Mouse (Mus musculus): ENCODE measurements around the gene Prkcq.

The Prkcq gene

GRCm38 (mm10) chr2:11186586-11186985, 14.7 kb downstream of the Prkcq start:
- no peak for DNase-seq (ENCODE audit: low read depth, low spot score)

DNA sequence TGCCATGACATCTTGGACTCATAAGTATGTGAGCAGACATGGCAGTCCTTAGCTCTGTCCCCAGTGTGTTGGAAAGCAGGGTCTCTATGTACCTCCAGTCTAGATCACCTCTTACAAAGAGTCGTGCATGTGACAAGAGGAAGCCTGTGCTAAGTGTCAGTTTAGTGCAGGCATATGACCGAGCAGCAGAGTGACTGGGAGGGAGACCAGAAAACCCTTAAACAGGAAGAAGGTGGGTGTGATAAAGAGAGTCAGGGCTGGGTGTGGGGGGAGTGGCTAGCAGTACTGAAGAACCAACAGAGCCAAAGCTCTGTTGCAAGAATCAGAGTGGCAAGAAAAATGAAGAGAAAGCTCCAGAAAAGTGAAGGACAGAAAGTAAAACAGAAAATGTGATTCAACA, 15.3 kb downstream of the Prkcq start:
- no peak for DNase-seq (ENCODE audit: low read depth, low spot score)

GRCm38 (mm10) chr2:11188279-11188678, 16.4 kb downstream of the Prkcq start:
- no peak for DNase-seq (ENCODE audit: low read depth, low spot score)

- no peak for DNase-seq (ENCODE audit: low read depth, low spot score)
Observed at GRCm38 (mm10) chr2:11189150-11189767, 17.4 kb downstream of the Prkcq start.

GRCm38 (mm10) chr2:11192281-11193098, 20.6 kb downstream of the Prkcq start:
- no peak for DNase-seq (ENCODE audit: low read depth, low spot score)

DNA sequence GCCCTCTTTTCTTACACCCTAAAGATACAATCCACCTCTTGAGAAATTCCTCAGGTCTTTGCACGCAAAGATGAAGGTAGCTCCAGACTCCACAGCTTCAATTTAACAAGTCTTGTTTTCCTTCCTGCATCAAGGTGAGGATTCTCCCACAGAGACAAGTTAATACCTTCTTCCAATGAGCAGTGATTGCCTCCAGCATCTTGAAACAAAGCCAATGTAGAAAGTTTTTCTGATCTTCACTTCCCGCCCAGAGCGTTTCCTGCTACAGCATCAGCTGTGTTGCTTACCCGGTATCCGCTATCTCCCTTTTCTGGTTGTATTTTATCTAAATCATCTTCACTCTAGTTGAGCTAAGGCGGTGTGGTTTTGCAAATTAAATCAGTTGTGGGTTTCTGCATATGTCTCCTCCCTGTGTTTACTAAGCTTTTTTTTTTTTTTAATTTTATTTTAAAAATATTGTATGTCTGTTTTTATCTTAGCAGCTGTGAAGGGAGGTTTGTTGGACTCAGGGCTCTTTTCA, 21.3 kb downstream of the Prkcq start:
- no peak for DNase-seq (ENCODE audit: low read depth, low spot score)

DNA sequence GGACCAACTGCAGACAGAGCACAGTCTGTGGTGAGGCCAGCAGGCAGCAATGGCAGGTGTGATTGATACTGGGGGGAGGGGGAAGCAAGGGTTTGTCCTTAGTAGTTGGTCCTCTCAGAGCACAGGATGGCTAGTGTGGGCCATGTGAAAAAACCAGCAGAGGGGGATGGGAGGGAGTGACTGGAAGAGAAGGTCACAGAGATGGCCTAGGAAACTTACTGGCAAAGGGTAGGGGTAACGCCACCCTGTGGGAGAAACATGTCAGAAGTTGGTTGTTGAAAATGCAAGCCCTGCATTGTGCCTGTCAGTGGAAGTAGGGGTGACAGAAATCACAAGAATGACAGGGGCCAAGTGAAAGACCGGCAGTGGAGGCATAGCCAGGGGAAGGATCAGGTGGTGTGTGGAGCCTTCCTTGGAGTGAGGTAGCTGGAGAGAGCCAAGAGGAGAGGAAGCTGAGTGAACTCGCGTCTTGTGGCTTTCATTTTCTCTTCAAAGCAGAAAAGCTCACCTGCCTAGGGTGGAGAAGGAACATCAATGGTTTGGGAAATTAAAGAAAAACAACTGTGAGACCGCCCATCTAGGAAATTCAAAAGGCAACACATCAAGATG, 22.9 kb downstream of the Prkcq start:
- DNase-seq (ENCODE audit: low read depth, low spot score) = no peak

- no peak for DNase-seq (ENCODE audit: low read depth, low spot score)
Observed at GRCm38 (mm10) chr2:11196071-11196470, 24.2 kb downstream of the Prkcq start.

DNA sequence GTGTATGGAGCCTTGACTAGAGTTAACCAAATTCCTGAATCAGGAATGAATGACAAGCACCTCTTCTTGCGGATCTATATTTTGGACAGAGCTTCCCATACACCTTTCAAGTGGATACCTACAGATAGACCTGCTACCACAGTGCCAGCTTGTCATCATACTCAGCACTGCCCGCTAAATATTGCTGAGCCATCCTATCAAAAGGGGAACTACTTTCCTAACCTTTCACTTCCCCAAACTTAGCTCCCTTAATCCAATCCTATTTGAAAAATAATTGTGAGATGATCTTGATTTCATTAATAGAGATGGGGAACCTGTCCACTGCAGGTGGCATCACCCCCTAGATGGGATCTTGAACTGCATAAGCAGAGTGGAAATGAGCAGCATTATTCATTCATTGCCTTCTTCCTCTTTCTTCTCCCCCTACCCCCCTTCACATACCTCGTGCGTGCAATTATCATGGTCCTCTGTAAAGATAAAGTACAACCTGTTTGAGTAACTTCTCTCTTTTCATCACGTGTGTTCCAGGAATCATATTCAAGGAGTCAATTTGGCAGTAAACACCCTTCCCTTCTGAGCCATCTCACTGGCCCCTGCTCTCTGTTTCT, 25.1 kb downstream of the Prkcq start:
- DNase-seq (ENCODE audit: low read depth, low spot score) = no peak

DNA sequence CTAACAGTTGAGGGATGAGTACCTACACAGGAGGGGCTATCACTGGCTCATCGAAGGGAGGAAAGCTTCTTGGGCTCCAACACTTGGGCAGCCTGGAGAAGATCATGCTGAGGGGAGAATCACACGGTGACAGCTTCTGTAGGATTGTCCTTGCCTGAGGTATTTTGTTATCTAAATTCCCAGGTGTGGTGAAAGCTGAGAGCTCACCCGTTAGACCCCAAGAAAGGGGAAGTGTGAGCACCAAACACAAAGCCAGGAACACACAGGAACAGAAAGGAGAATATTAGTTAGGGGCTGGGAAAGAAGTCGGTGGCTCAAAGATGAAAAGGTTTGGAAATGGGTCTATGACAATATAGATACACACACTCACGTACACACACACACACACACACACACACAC, 27.7 kb downstream of the Prkcq start:
- DNase-seq (ENCODE audit: low read depth, low spot score) = no peak

- no peak for DNase-seq (ENCODE audit: low read depth, low spot score)
Observed at GRCm38 (mm10) chr2:11202841-11203240, 30.9 kb downstream of the Prkcq start.

DNA sequence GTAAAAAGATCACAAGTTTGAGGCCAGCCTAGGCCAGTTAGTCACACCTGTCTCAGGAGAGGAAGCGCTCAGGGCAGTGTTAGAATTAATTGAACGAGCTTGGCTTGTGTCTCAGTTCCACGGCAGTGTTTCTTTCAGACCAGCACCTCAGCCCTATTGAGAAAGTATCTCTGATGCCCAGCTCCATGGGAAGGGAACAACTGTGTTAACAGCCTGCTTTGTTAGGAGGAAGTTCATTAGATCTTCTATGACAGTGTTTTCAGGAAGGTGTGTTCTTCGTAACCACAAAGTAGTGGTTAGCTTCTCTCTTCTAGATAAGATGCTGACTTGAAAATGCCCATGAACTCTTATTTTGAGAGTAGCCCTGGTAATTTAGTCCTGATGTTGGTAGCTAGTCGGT, 31.4 kb downstream of the Prkcq start:
- DNase-seq (ENCODE audit: low read depth, low spot score) = no peak

GRCm38 (mm10) chr2:11204232-11204631, 32.3 kb downstream of the Prkcq start:
- DNase-seq (ENCODE audit: low read depth, low spot score) = no peak

GRCm38 (mm10) chr2:11204961-11205360, 33.1 kb downstream of the Prkcq start:
- no peak for DNase-seq (ENCODE audit: low read depth, low spot score)

DNA sequence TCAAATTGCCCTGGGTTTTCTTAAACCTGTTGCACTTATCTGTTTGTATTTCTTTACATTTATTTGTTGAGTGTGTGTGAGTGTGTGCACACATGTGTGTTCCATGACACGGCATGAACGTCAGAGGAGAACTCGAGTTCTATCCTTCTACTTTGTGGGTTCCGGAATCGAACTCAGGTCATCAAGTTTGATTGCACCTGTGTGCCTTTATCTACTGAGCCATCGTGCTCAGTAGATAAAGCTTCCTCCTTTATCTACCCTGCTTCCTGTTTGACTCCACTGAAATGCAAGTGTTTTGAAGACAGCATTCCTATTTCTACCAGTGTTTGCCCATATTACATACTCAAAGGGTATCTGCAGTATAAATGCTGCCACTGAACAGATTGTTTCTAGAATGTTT, 33.8 kb downstream of the Prkcq start:
- no peak for DNase-seq (ENCODE audit: low read depth, low spot score)

DNA sequence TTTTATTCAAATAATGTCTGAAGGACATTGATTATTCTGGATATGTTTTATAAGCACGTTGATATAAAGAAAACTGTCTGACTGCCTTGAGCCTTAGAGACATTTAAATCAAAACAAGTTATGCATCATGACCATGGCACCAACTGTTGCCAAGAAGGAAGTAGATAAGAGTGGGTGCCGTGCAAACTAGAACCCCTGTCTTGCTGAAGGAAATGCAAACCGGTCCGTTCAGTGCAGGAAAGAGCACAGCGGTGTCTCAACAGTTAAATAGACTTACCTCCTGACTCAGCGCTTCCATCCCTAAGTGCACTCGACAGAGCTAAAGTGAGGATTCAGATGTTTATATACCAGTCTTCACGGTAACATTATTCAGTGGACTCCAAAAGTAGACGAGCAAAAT, 36.4 kb downstream of the Prkcq start:
- no peak for DNase-seq (ENCODE audit: low read depth, low spot score)

DNA sequence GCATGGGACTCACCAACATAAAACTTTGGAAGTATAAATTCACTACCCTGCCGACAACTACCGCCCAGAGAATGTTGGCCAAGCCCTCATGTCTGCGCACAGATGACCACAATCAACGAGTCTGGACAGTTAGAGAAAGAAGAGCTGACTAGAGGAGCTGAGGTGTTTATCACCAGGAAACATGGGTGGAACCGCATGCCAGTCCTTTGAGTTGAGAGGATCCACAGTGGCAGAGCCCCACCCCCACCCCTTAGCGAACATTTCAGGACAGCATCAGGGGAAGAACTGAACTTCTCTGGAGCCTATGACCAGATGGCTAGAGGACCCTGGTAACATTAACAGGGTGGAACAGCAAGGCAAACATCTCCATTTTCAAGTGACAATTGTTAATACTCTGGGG, 37.4 kb downstream of the Prkcq start:
- no peak for DNase-seq (ENCODE audit: low read depth, low spot score)

GRCm38 (mm10) chr2:11210241-11210916, 38.5 kb downstream of the Prkcq start:
- DNase-seq (ENCODE audit: low read depth, low spot score) = peak; percentile 24

- DNase-seq (ENCODE audit: low read depth, low spot score) = no peak
Observed at GRCm38 (mm10) chr2:11211961-11212562, 40.2 kb downstream of the Prkcq start.

GRCm38 (mm10) chr2:11216421-11216820, 44.5 kb downstream of the Prkcq start:
- DNase-seq (ENCODE audit: low read depth, low spot score) = no peak

GRCm38 (mm10) chr2:11216847-11217246, 44.9 kb downstream of the Prkcq start:
- no peak for DNase-seq (ENCODE audit: low read depth, low spot score)

Data from brain, adult 2 months (tissue).